In genomic region chr17:79746954-79747353, GRCm38 (mm10) we compare ENCODE assay signal across 19 mouse cellular contexts. TPM values are rescaled to one million over a fixed set of nuclear protein-coding genes. Genes with fewer than 3 reads are reported as not detected.
"Had no signal": no experiment of that assay in that cellular context is flagged by ENCODE, and none has a peak within 500 bp of the region (broad histone marks: within the 10 kb centered on the region; RNA-seq: fewer than 3 reads in every experiment).

No protein-coding gene starts in this region.

- H3K4me3 ChIP-seq: left cerebral cortex, adult 2 months; liver, embryonic 13.5 days; megakaryocyte, embryonic 14.5 days; midbrain, embryonic 10.5 days; midbrain, embryonic 13.5 days; myocyte; neural tube, embryonic 13.5 days had no signal

- H3K9ac ChIP-seq: liver, embryonic 13.5 days; lung, embryonic 14.5 days; midbrain, embryonic 13.5 days; neural tube, embryonic 13.5 days had no signal

- H3K27me3 ChIP-seq: liver, embryonic 13.5 days; megakaryocyte, embryonic 14.5 days; midbrain, embryonic 13.5 days; neural tube, embryonic 13.5 days had no signal

- H3K4me2 ChIP-seq: liver, embryonic 13.5 days; lung, embryonic 14.5 days; midbrain, embryonic 13.5 days; neural tube, embryonic 13.5 days had no signal

- ATAC-seq: midbrain, embryonic 13.5 days; midbrain, embryonic 16.5 days had no signal

- H3K36me3 ChIP-seq: liver, embryonic 13.5 days; midbrain, embryonic 10.5 days; midbrain, embryonic 13.5 days; neural tube, embryonic 13.5 days had no signal

- H3K9me3 ChIP-seq: liver, embryonic 13.5 days; midbrain, embryonic 13.5 days had no signal

- H3K4me1 ChIP-seq: megakaryocyte, embryonic 14.5 days had no signal

- H3K27ac ChIP-seq: left cerebral cortex, adult 2 months; liver, embryonic 13.5 days; midbrain, embryonic 10.5 days; midbrain, embryonic 13.5 days; neural tube, embryonic 13.5 days had no signal

- DNase-seq: kidney, postnatal 36 days; layer of hippocampus, postnatal 36 days; liver, embryonic 13.5 days; lung, embryonic 14.5 days; lung, postnatal 10 days; lung, postnatal 36 days; retina, postnatal 1 day; thymus, adult 2 months; thymus, postnatal 14 days; thymus, postnatal 4 days had no signal

RNA-seq across cellular contexts. Expression of gene Cyp1b1, which starts 32.1 kb away (rescaled TPM):
- total RNA-seq: monocyte, adult 5-6 weeks; neutrophil, adult 5-6 weeks had no signal
